Mouse (Mus musculus): Measurements from ENCODE around the gene Ube2e2. TPM values are rescaled to one million over a fixed set of nuclear protein-coding genes. Genes with fewer than 3 reads are reported as not detected.

Gene Ube2e2
- total RNA-seq (2023) = 1 to 10 TPM; 4.9 to 5.4 TPM

GRCm38 (mm10) chr14:18893947-18894445 lies at the start of gene Ube2e2:
Gene Ube2e2 (minus strand): TSS chr14:18894267.

Measured in monocyte, adult 59 days (primary cell).